Mouse (Mus musculus) cerebellum, postnatal 25 days (tissue): Measurements from ENCODE around the gene Dok7.

Experiments
- DNase-seq, 2 experiments: peaks; one replicate each; pipeline ENCODE4 v3.0.0; 2021; ENCODE audit warnings: mixed read lengths in 2 of 2

Gene Dok7

DNA sequence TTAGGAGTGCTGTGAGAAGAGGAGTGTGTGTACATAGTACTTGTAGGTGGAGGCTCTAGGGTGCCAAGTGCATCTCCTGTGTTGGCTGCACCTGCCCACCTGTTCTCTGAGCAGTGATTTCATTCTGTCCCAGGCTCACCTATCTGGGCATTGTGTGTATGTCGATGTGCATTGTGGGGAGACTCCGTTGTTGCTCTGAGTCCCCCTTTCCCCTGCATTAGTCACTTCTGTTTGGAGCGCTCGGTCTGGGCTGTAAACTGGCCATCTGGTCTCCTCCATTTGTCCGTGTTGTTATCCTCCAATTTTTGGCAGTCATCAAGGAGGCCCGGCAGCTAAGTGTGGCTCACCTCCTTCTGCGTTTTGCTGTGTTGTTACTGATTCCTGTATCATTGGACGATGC, 63.5 kb downstream of the Dok7 start:
- DNase-seq = peak; percentile 81 to 82

DNA sequence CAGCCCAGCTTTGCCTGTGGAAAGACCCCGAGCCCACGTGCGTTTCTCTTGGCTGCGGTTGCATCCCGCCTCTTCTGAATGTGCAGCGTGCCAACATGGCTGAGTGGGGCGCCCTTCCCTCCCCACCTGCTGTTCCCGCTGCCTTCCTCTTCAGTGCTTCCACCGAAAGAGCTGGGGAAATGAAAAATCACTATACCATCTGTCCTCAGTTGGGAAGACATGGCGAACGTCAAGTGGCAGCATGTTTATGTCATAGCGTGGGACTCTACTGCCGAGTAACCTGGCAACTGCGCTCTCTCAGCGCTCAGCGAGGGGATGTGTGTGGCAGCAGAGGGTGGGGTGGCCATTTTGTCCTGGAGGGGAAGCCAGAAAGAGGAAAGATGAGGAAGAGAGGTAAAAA, 72.6 kb downstream of the Dok7 start:
- DNase-seq = no peak

DNA sequence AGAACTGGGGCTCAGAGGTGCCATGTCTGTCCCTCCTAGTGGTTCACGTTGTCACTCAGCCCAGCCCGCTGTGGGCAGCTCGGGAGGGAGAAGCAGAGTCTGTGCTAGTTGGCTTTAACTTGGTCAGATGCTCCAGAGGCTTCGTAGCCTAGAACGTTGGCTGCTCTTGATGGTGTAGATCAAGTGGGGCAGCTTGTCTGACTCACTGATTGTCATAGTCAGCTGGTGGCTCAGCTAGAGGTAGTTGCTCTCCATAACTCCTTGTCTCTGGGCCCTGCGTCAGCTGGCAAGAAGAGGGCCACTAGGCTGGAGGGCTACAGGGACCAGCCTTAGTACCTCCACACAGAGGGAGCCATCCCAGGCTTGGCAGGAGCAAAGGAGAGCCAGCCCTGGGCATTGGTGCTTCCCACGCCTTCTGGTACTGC, 73.2 kb downstream of the Dok7 start:
- peak; percentile 46 to 47 for DNase-seq

DNA sequence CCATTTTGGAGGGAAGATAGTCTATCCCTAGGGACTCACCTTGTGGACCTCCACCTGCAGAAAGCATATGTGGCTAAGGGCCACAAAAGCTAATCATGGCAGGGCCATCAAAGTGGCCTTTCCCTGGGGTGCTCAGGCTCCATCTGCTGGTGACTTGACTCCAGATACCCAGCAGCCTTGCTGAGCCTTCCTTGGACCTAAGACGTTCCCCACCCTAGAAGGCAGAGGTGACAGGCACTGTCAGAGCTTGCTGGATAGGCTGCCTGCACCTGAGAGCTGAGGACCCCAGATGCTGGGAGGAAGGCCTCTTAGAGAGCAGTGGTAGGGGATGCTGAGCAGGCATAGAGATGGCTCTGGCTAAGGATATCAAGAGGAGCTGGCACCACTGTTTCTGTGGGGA, 74.7 kb downstream of the Dok7 start:
- peak; percentile 57 to 62 for DNase-seq

DNA sequence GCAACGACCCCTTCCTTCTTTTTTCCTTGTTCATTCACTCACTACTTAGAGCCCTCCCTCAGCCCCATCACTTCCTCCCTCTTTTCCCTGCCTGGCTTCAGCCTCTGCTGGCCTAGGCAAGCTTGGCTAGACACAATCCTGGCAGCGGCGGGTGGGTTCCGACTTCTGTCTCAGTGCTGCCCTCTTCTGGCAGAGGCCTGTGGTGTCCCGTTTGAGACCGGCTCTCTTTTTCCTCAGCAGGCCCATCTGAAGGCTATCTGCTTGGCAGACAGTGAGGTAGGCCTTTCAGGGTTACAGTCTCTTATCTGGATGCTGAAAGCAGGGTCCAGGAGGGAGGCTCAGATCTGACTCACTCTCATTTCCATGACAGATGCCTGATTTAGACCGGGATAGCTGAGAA, 75.2 kb downstream of the Dok7 start:
- peak; percentile 95 to 97 for DNase-seq

DNA sequence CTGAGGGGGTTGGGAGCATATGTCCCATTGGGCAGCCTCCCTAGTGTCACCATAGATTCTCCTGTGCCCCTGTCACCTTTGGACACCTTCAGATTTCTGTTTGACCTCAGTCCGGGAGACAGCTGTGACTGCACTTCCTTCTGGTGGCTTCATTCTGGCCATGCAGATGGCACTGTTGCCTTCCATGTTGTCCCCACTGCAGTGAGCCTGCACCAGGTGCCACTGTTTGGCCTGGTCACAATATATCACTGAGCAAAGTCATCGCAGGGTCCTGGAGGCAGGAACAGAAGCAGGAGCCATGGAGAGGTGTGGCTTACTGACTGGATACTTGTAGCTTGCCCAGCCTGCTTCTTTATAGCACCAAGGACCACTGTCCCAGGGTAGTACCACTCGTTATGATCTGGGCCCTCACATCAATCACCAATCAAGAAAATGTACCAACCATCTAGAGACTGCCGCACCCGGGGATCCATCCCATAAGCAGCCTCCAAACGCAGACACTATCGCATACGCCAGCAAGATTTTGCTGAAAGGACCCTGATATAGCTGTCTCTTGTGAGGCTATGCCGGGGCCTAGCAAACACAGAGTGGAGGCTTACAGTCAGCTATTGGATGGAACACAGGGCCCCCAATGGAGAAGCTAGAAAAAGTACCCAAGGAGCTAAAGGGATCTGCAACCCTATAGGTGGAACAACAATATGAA, 75.9 kb downstream of the Dok7 start:
- DNase-seq = no peak

DNA sequence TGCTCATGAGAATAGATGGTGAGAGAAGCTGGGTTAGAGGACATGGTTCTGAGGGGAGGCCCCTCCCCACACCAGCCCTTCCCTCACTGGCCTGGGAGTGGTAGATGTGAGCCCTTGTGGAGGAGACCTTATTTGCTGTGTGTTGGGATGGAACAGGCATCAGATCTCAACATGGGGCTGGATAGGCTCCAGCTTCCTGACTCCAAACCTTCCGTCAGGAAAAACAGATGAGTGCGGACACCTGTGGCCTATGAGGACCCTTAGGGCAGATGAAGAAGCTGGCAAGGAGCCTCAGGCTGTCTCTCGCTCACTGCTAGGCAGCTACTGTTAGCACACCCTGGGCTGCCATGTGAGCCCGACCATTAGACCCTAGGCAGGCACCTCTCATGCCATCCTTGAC, 76.9 kb downstream of the Dok7 start:
- DNase-seq = peak in 1 of 2 experiments; percentile 51

DNA sequence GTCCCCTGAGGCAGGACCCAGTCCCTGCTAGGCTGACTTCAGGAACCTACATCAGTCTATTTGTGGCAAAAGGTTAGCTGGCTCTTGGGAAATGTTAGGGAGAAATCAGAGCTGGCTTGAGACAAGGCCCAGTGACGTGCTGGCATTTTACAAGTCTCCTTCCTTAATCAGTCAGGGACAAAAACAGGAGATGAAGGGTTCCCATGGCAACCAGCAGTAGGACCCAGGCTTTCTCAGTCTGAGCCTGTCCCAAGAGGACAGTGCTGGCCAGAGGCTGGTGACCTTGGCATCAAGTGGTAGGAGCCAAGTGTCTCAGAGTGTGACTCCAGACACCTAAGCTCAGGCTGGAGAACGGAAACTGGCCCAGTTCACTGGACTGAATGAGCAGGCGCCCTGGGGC, 77.7 kb downstream of the Dok7 start:
- no peak for DNase-seq

DNA sequence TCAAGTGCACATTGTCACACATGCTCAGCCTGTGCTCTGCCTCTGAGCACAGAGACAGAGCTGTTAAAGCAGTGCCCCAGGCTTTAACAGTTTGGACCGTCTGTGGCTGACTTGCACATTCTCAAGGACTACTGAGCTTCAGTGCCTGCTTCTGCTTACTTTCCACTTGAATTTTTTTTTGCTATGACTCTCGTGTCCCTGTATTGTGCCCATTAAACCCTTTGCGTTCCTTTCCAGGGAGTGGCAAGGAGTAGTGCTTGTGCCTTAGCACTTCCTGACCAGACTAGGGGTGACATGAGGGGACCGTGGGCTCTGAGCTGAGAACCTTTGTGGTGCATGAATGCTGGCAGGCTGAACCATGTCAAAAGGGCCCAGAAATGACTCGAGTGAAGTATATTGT, 79.3 kb downstream of the Dok7 start:
- DNase-seq = no peak
